Mouse (Mus musculus) E14TG2a.4 (cell line): Measurements from ENCODE around the gene Rd3.

Source experiments
- CTCF ChIP-seq: conservative IDR thresholded peaks from 2 replicates; pipeline ENCODE4 v1.5.1; 2014; ENCODE audit warnings: low read length
- NANOG ChIP-seq: IDR thresholded peaks from 2 replicates; pipeline ENCODE4 v1.6.1; 2014; ENCODE audit warnings: borderline replicate concordance, low read length, mixed read lengths
- POU5F1 ChIP-seq: IDR thresholded peaks from 2 replicates; pipeline ENCODE4 v1.6.1; 2014; ENCODE audit warnings: low read length, borderline replicate concordance

DNA sequence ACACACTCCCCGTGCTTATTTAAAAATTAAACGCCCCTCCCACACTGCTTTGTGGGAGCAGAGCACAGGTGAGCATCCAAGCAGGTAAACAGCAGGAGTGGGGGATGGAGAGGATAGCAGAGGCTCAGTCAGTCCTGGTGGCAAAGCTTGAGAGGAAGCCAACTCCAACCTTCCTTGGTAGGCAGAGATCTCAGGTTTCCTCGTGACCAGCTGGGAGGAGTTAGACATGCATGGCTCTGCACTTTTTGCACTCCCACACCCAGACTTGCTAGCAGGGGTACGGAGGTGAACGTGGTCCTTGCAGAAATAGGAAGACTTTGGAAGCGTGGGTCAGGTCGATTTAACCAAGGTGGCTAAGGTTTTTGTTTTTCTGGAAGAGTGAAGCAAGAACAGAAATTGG is 48.8 kb upstream of the Rd3 start:
- no peak for TF ChIP-seq CTCF
- TF ChIP-seq NANOG: no peak
- no peak for TF ChIP-seq POU5F1
